Mouse (Mus musculus): ENCODE measurements at regions not wholly inside any gene's neighbourhood (a gene's known extent, or its start where the extent isn't known, plus 50 kb on each side); places are given as distances from the start of the nearest gene placed in this dataset.

DNA sequence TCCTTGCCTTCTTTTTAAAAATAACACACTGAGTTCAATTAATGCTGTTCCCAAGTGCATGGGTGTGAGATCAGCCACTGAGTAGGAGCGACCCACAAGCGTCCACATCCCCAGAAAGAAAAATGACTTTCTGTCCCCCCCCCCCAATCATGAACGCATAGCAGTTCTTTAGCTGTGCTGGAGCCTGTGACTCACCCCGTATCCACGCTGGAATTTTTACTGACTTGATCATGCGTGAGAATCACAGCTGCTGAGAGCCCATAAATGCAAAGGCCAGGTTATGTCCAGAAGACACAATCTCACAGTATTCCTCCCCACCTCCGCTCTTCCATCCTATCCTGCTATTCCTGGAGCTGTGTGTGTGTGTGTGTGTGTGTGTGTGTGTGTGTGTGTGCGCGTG is 53.3 kb downstream of the Fos start:
- DNase-seq, result no peak

DNA sequence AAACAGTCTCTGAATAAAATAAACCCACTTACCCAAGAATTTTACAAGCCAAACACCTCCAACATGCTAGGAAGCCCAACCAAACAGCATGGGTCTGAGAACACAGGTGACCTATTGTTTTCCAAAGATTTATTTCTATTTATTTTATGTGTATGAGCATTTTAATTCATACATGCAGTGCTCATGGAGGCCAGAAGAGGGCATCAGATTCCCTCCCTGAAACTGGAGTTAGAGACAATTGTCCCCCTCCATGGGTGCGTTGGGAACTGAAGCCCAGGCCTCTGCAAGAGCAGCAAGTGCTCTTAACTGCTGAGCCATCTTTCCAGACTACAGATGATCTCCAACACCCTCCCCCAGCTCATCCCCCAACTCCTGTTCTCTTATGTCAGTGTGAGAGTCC is 57.9 kb downstream of the Fos start:
- DNase-seq, result peak; percentile 29

- DNase-seq, result no peak
Observed at GRCm38 (mm10) chr12:85532221-85532612, 58.5 kb downstream of the Fos start.

GRCm38 (mm10) chr12:85532613-85533460 is 59.1 kb downstream of the Fos start:
- DNase-seq, result peak; percentile 89

- DNase-seq, result peak; percentile 11
Observed at GRCm38 (mm10) chr12:85533603-85534002, 59.9 kb downstream of the Fos start.

DNA sequence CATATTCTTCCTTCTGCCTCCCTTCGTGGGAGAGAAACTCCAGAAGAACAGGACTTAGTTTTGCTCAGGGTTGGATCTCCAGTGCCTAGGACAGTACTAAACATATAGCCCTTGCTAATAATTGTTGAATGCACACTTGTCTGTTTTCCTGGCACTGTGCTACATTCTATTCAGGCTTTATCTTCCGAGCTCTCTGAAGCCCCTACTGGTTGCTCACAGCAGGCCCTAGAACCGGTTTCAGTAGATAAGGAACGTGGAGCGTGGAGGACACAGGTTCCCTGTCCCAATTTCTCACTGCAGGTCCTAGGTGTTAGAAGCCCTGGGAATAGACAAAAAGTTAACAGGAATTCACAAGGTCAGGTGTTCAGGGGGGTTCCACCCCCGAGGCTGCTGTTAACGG is 59.4 kb upstream of the Jdp2 start:
- no peak for DNase-seq

GRCm38 (mm10) chr12:85541153-85541552 is 57.7 kb upstream of the Jdp2 start:
- DNase-seq, result peak; percentile 72

- peak; percentile 19 for DNase-seq
Observed at GRCm38 (mm10) chr12:85542881-85543280, 55.9 kb upstream of the Jdp2 start.

DNA sequence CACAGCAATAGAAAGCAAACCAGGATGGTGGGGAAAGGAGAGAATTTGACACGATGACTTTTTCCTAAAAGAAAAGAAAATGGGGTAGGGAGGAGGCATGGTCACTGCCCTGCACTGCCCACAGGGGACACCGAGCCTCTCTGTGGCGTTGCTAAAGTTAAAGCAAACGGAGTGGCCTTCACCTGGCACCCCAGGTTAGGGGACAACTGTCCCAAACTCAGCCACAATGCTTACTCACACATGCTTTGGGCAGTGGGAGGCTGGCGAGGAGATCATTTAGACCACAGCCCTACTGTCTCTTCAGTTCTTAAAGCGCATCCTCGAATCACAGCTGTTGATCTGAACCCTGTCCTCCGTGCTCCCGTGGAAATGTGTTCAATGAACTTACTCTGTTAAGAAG is 55.3 kb upstream of the Jdp2 start:
- DNase-seq, result no peak

- DNase-seq, result no peak
Observed at GRCm38 (mm10) chr12:85544801-85545200, 54.0 kb upstream of the Jdp2 start.

GRCm38 (mm10) chr12:85545718-85546117 is 53.1 kb upstream of the Jdp2 start:
- no peak for DNase-seq

- DNase-seq, result peak; percentile 49
Observed at GRCm38 (mm10) chr12:85548076-85548475, 50.8 kb upstream of the Jdp2 start.
